Mouse (Mus musculus) brain, embryonic 18.5 days (tissue): ENCODE data around the gene Rufy1.
"Not testable (repeated sequence)": the region's sequence is repeated elsewhere in the genome, so short reads cannot be mapped to it uniquely, and the experiment has no call there.

Experiments
- DNase-seq: peaks from one replicate; pipeline ENCODE4 v3.0.0-alpha.2; 2012; ENCODE audit warnings: low read depth, low spot score

Gene Rufy1

GRCm38 (mm10) chr11:50430277-50431133, at the start of gene Rufy1:
Gene Rufy1 (minus strand): TSS chr11:50431125.
- peak; percentile 57 for DNase-seq

- DNase-seq: no peak
Observed at GRCm38 (mm10) chr11:50478072-50478471, 47.1 kb upstream of the Rufy1 start.

- no peak for DNase-seq
Observed at GRCm38 (mm10) chr11:50477486-50478070, 46.7 kb upstream of the Rufy1 start.

DNA sequence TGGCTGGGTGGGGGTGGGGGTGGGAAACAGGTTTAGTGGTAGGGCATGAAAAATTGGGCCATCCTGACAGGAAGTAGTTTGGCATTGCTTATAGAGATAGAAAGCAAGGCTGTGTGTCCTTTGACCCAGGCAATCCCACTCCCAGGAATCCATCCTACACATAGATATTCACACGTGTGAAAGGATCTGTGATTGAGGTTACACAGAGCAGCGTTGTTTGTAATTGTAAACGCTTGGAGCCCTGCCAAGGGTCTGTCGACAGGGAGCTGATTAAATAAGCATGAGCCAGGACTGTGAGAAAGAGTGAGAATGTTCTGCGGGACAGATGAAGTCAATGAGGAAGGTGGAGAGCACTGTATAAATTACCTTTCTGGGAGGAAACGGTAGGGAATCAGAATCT, 46.0 kb upstream of the Rufy1 start:
- DNase-seq: no peak

GRCm38 (mm10) chr11:50473933-50474332, 43.0 kb upstream of the Rufy1 start:
- DNase-seq: no peak

GRCm38 (mm10) chr11:50472161-50472939, 41.4 kb upstream of the Rufy1 start:
- DNase-seq: no peak

- no peak for DNase-seq
Observed at GRCm38 (mm10) chr11:50461481-50461880, 30.6 kb upstream of the Rufy1 start.

- DNase-seq: no peak
Observed at GRCm38 (mm10) chr11:50459250-50459649, 28.3 kb upstream of the Rufy1 start.

DNA sequence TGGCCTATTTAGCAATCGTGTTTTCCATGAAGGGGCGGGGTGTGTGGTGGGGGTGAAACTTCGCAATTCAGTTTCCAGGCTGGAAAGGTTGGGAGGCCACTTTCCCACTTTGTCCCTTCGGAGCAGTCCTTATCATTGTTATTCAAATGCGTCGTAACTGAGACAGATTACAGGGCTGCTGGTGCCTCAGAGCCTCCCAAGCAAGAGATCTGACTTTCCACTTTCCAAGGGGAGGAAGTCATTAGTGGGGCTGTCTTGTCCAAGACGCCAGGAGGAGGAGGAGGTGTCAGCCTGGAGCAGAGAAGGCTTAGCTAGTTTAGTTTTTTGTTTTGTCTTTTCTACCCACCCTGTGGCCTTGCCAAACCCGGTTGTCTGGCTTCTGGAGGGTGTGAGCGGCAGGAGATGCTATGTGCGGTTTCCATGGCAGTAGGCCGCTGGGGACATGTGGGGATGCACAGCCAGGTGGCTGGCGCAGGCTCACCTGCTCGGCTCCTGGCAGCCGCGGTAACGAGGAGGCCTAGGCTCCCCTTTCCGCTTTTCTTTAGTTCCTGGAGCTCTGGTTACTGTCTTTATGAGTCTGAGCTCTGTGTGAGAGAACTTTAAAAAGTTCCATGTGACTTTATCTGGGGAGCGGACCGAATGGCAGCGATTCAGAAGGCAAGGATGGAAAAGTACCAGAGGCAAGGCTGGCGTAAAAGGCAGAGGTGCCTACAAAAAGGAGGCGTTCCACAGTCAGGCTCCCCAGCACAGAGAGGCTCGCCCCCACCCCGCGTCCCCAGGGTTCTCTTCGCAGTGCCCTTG, 26.4 kb upstream of the Rufy1 start:
- DNase-seq: no peak

DNA sequence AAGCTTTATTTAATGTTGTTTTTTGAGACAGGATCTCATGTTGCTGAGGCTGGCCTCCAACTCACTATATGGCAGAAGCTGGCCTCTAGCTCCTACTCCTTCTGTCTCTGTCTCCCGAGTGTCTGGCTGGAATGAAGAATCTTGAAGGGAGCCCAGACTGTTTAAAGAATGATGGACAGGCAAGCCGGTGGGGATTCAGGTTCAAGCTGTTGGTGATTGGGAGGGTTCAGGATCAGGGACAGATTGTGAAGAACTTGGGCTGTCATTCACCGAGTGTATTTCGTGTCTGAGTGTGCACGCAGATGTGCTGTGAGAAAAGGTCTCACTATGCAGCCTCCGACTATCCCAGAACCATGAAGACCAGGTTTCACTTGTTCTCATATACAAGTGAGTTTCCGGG, 25.5 kb upstream of the Rufy1 start:
- DNase-seq: no peak

- DNase-seq: no peak
Observed at GRCm38 (mm10) chr11:50454934-50455333, 24.0 kb upstream of the Rufy1 start.

DNA sequence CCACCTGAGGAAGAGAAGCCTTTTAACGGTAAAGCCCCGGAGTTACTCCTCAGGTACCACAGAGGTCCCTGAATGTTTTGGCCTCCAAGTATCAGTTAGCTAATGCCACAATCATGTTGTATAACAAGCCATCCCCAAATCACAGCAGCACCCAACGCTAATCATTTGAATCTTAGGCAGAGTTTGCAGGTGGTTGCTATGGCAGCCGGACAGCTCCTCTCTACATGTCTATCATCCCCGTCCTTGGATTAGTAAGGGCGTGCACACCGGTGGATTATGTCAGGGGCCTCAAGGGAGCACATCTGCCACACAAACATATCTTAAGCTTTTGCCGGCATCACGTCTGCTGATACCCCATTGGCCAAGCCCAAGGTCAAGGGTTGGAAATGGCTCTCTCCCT, 19.3 kb upstream of the Rufy1 start:
- no peak for DNase-seq

DNA sequence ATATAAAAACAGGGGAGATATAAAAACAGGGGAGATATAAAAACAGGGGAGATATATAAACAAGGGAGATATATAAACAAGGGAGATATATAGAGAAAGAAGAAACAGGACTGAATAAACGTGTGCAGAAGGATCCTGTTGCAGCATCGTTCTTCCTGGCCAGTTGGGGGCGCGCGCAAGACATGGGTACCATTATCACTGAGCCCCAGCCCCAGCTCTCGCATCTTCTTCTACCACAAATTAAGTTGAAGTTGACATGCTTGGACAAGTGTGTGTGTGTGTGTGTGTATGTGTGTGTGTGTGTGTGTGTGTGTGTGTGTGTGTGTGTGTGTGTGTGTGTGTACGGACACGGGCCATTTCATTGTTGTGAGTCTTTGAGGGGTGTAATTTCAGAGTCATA, 17.2 kb upstream of the Rufy1 start:
- DNase-seq: not testable (repeated sequence)

DNA sequence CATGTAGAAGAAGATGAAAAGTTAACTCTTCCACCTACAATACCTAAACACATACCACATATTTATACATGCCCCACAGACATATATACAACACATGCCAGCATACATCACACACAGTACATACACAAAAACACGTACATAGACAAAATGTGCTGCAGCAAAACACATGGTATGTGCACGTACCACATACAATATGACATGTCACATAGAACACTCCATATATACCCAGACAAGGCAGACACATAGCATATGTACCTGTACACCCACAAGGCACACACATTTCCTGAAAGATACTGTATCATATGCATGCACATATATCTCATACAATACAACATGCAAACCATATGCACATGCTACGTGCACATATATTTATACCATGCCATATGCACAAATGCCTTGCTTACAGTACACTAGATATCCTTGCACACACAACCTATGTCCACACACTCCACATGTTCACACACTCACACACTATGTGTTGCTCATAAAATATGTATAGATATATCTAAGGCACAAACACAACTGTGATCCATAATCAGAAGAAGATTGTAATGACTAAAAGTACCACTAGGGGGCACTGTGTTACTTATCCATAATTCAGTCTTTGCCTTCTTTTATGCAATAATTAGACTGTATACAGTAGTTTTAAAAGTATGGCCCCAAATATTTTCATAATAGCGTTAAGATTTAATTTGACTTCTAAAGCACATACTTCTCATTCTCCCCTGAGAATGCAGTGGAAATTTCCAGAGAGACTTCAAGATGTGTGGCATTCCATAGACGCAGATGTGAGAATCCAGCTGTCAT, 12.5 kb upstream of the Rufy1 start:
- DNase-seq: no peak

DNA sequence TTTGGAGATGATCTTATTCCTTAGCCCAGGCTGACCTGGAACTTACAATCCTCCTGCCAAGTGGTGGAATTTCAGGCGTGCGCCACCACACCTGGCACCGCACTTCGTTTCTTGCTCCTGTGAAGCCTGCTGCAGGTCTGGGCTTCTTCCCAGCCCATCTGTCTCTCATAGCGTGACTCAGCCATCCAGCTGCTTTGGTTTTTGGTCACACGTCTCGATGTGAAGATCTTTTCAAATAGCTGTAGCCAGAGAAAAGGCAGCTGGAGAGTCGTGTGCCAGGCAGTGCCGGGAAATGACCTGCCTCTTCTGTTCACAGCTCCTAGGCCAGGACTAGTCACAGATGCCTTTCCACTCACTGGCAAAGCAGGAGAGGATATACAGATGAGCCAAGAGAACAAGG, 10.7 kb upstream of the Rufy1 start:
- DNase-seq: no peak

GRCm38 (mm10) chr11:50440691-50441090, 9.8 kb upstream of the Rufy1 start:
- no peak for DNase-seq

DNA sequence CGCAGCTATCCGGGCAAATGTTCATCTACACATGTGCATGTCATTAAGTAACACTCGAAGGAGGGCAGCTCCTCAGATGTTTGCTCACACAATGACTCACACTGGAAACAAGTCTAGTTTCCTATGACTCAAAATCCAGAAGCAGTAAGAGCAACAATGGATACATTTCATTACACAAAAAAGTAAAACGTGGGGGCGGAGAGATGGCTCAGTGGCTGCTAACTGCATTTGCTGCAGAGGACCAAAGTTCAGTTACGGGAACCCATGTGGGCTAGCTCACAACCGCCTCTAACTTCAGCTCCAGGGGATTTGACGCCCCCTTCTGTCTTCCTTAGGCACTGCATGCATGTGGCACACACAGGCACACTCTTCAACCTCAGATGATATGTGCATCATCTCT, 8.9 kb upstream of the Rufy1 start:
- no peak for DNase-seq

- no peak for DNase-seq
Observed at GRCm38 (mm10) chr11:50432896-50433295, 2.0 kb upstream of the Rufy1 start.

DNA sequence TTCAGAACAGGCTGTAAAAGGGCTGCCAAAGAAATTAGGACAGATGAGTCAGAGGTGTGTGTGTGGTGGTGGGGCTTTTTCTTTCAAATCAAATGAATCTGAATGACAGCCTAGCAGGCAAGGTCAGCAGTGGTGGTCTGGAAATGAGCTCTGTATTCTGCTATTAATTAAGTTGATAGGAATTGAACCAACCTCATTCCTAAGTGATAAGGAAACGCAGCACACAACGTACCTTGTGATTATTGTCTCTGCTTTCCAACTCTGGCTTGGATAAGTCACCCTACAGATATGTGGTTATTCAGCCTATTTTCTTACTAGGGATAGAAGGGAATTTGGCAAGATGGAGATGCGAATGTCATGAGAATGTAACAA, 1.1 kb upstream of the Rufy1 start:
- no peak for DNase-seq

DNA sequence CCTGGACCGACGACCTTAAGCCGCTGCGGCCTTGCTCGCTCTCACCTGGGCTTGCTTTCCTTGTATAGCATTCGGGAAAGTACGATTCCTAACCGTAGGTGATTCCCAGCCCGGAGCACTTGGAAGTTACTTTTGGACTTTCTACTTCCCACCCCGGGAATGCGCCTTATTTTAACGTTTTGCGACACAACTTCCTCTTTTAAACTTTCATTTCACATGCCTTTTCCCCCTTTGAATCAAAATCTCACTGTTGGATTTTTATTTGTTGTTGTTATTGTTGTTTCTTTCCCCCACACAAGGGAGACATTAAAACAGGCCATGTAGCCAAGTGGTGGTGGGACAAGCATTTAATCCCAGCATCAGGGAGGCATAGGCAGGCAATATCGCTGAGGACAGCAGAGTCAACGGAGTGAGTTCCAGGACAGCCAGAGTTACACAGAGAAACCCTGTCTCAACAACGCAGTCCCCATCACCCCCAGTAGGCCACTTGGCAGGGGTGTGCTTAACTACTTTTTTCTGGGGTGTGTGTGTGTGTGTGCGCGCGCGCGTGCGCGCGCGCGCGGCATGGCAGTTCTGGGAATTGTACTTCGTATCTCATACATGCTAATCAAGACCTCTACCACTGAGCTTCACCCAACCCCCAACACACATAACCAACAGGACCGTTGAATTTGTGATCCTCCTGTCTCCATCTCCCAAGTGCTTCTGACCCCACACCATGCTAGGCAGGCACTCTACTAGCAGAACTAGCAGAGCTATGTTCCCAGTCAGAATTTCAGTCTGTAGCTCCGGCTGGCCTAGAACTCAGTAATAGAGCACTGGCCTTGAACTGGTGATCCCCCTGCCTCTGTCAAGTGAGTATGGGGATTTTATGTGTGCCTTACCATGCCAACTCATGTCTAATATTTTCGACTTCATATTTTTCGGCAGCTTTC, 476 bp upstream of the Rufy1 start:
- DNase-seq: no peak
